Mouse (Mus musculus): Measurements from ENCODE around the gene Otx2. TPM values are rescaled to one million over a fixed set of nuclear protein-coding genes. Genes with fewer than 3 reads are reported as not detected.

Gene Otx2
- polyA plus RNA-seq, 1 experiment from 2014 or later, result not detected

- Histone ChIP-seq H3K9ac (no peak overlapping the region), H3K27me3 (peaks cover 100% of the 10 kb centered on the region), H3K9me3 (replicated peaks) (no peaks in the 10 kb centered on the region), H3K4me2 (no peak overlapping the region), H3K36me3 (no peaks in the 10 kb centered on the region), H3K4me3 (replicated peaks) (no peak overlapping the region), H3K4me1 (peaks cover 13% of the 10 kb centered on the region), H3K27ac (no peak overlapping the region)
- 68% methylated on average over 6 of the region's 6 CpGs for WGBS
- no peak for ATAC-seq (replicated peaks; ENCODE audit: low FRiP score)
Measured at GRCm38 (mm10) chr14:48657241-48657640, 16.4 kb downstream of the Otx2 start.

- no peak overlapping the region for H3K27ac ChIP-seq
- no peak overlapping the region for H3K4me3 ChIP-seq (replicated peaks)
- H3K36me3 ChIP-seq, result no peaks in the 10 kb centered on the region
- H3K9ac ChIP-seq, result no peak overlapping the region
- WGBS, result 21% methylated on average over 4 of the region's 4 CpGs
- peaks cover 14% of the 10 kb centered on the region for H3K4me1 ChIP-seq
- peaks cover 100% of the 10 kb centered on the region for H3K27me3 ChIP-seq
- no peak for ATAC-seq (replicated peaks; ENCODE audit: low FRiP score)
- H3K9me3 ChIP-seq (replicated peaks), result no peaks in the 10 kb centered on the region
- no peak overlapping the region for H3K4me2 ChIP-seq
Measured at GRCm38 (mm10) chr14:48656711-48657110, 16.9 kb downstream of the Otx2 start.

GRCm38 (mm10) chr14:48655792-48656550 is 17.6 kb downstream of the Otx2 start:
- WGBS, result 5% methylated on average over 21 of the region's 21 CpGs

GRCm38 (mm10) chr14:48655073-48655791 is 18.4 kb downstream of the Otx2 start:
- no peak overlapping the region for H3K9ac ChIP-seq
- H3K4me3 ChIP-seq (replicated peaks), result no peak overlapping the region
- H3K4me2 ChIP-seq, result no peak overlapping the region
- no peaks in the 10 kb centered on the region for H3K36me3 ChIP-seq
- H3K9me3 ChIP-seq (replicated peaks), result no peaks in the 10 kb centered on the region
- 1% methylated on average over 33 of the region's 33 CpGs for WGBS
- peaks cover 100% of the 10 kb centered on the region for H3K27me3 ChIP-seq
- no peak overlapping the region for H3K27ac ChIP-seq
- H3K4me1 ChIP-seq, result peaks cover 18% of the 10 kb centered on the region
- ATAC-seq (replicated peaks; ENCODE audit: low FRiP score), result peak; percentile 15; the same call in 1 of the 2 replicates

More at GRCm38 (mm10) chr14:48655792-48656550, 17.6 kb downstream of the Otx2 start:
- Histone ChIP-seq H3K4me1 (peaks cover 18% of the 10 kb centered on the region), H3K4me2 (no peak overlapping the region), H3K36me3 (no peaks in the 10 kb centered on the region), H3K4me3 (replicated peaks) (no peak overlapping the region), H3K9ac (no peak overlapping the region), H3K27ac (no peak overlapping the region), H3K27me3 (peaks cover 100% of the 10 kb centered on the region), H3K9me3 (replicated peaks) (no peaks in the 10 kb centered on the region)
- ATAC-seq (replicated peaks; ENCODE audit: low FRiP score), result no peak

- H3K4me3 ChIP-seq (replicated peaks), result no peak overlapping the region
- no peak overlapping the region for H3K27ac ChIP-seq
- peaks cover 18% of the 10 kb centered on the region for H3K4me1 ChIP-seq
- H3K9ac ChIP-seq, result no peak overlapping the region
- 2% methylated on average over 20 of the region's 20 CpGs for WGBS
- peaks cover 100% of the 10 kb centered on the region for H3K27me3 ChIP-seq
- no peaks in the 10 kb centered on the region for H3K9me3 ChIP-seq (replicated peaks)
- 0 out of 2 replicates have a peak, but pooled peaks have one; percentile 12 for ATAC-seq (replicated peaks; ENCODE audit: low FRiP score)
- H3K36me3 ChIP-seq, result no peaks in the 10 kb centered on the region
- no peak overlapping the region for H3K4me2 ChIP-seq
Measured at GRCm38 (mm10) chr14:48654551-48655072, 19.0 kb downstream of the Otx2 start.

GRCm38 (mm10) chr14:48653676-48654510 is 19.7 kb downstream of the Otx2 start:
- WGBS, result 3% methylated on average over 22 of the region's 22 CpGs
- Histone ChIP-seq H3K9ac (no peak overlapping the region), H3K4me3 (replicated peaks) (no peak overlapping the region), H3K36me3 (no peaks in the 10 kb centered on the region), H3K4me1 (peaks cover 18% of the 10 kb centered on the region), H3K27ac (no peak overlapping the region), H3K27me3 (peaks cover 92% of the 10 kb centered on the region), H3K9me3 (replicated peaks) (no peaks in the 10 kb centered on the region), H3K4me2 (no peak overlapping the region)
- ATAC-seq (replicated peaks; ENCODE audit: low FRiP score), result no peak

GRCm38 (mm10) chr14:48653081-48653480 is 20.5 kb downstream of the Otx2 start:
- no peak for ATAC-seq (replicated peaks; ENCODE audit: low FRiP score)
- Histone ChIP-seq H3K9me3 (replicated peaks) (no peaks in the 10 kb centered on the region), H3K4me1 (peaks cover 18% of the 10 kb centered on the region), H3K4me2 (no peak overlapping the region), H3K27me3 (peaks cover 89% of the 10 kb centered on the region), H3K9ac (no peak overlapping the region), H3K27ac (no peak overlapping the region), H3K36me3 (no peaks in the 10 kb centered on the region), H3K4me3 (replicated peaks) (no peak overlapping the region)
- WGBS, result 36% methylated on average over 3 of the region's 3 CpGs

- no peak overlapping the region for H3K27ac ChIP-seq
- no peak overlapping the region for H3K9ac ChIP-seq
- H3K4me2 ChIP-seq, result no peak overlapping the region
- no peak for ATAC-seq (replicated peaks; ENCODE audit: low FRiP score)
- peaks cover 18% of the 10 kb centered on the region for H3K4me1 ChIP-seq
- H3K4me3 ChIP-seq (replicated peaks), result no peak overlapping the region
- H3K27me3 ChIP-seq, result peaks cover 86% of the 10 kb centered on the region
- H3K9me3 ChIP-seq (replicated peaks), result no peaks in the 10 kb centered on the region
- H3K36me3 ChIP-seq, result no peaks in the 10 kb centered on the region
- 10% methylated on average over 12 of the region's 12 CpGs for WGBS
Measured at GRCm38 (mm10) chr14:48652256-48652655, 21.4 kb downstream of the Otx2 start.

- no peaks in the 10 kb centered on the region for H3K36me3 ChIP-seq
- H3K27ac ChIP-seq, result no peak overlapping the region
- no peak overlapping the region for H3K9ac ChIP-seq
- no peaks in the 10 kb centered on the region for H3K9me3 ChIP-seq (replicated peaks)
- peaks cover 83% of the 10 kb centered on the region for H3K27me3 ChIP-seq
- ATAC-seq (replicated peaks; ENCODE audit: low FRiP score), result no peak
- peak overlapping the region; percentile 39 for H3K4me2 ChIP-seq
- peaks cover 18% of the 10 kb centered on the region for H3K4me1 ChIP-seq
- H3K4me3 ChIP-seq (replicated peaks), result 0 out of 2 replicates have a peak overlapping the region, but pooled peaks have one; percentile 1
- 2% methylated on average over 26 of the region's 26 CpGs for WGBS
Measured at GRCm38 (mm10) chr14:48651471-48652211, 22.0 kb downstream of the Otx2 start.

- peaks cover 38% of the 10 kb centered on the region for H3K27me3 ChIP-seq
- H3K27ac ChIP-seq, result no peak overlapping the region
- WGBS, result 51% methylated on average over 12 of the region's 12 CpGs
- no peak overlapping the region for H3K4me3 ChIP-seq (replicated peaks)
- H3K36me3 ChIP-seq, result no peaks in the 10 kb centered on the region
- H3K9ac ChIP-seq, result no peak overlapping the region
- H3K9me3 ChIP-seq (replicated peaks), result no peaks in the 10 kb centered on the region; the same call in 1 of the 2 replicates
- no peak overlapping the region for H3K4me2 ChIP-seq
- ATAC-seq (replicated peaks; ENCODE audit: low FRiP score), result no peak
- peaks cover 6% of the 10 kb centered on the region; the same call in 1 of the 2 replicates for H3K4me1 ChIP-seq
Measured at GRCm38 (mm10) chr14:48641462-48642395, 31.9 kb downstream of the Otx2 start.

Measured in kidney, embryonic 15.5 days (tissue).